Mouse (Mus musculus) liver, postnatal 0 days (tissue): ENCODE measurements around the gene Antxr2. TPM values are rescaled to one million over a fixed set of nuclear protein-coding genes. Genes with fewer than 3 reads are reported as not detected.

ENCODE experiments used
- ATAC-seq: fragments of 200-750 bp; cut with Nextera tagmentation; 2 replicates; pipeline ENCODE4 v1.8.0; 2017; ENCODE audit warnings: mild to moderate bottlenecking, moderate library complexity
- DNase-seq: peaks from one replicate; pipeline ENCODE4 v3.0.0-alpha.2; 2016
- H3K27ac ChIP-seq: fragments of 300-500 bp; sonication (generic); 2 replicates; pipeline ENCODE4 v1.5.1; 2014; ENCODE audit warnings: antibody characterized with exemption, moderate library complexity, mild to moderate bottlenecking, low read depth
- H3K27me3 ChIP-seq: fragments of 300-500 bp; sonication (generic); 2 replicates; pipeline ENCODE4 v1.6.1; 2014; ENCODE audit warnings: low read length, control low read depth, mixed read lengths; ENCODE audit not compliant: insufficient read depth
- H3K36me3 ChIP-seq: fragments of 300-500 bp; sonication (generic); replicated peaks from 2 replicates; pipeline ENCODE4 v1.6.1; 2014; ENCODE audit warnings: mild to moderate bottlenecking, control low read depth, low read length, moderate library complexity, mixed read lengths; ENCODE audit not compliant: insufficient read depth
- H3K4me1 ChIP-seq: fragments of 300-500 bp; sonication (generic); 2 replicates; pipeline ENCODE4 v1.6.1; 2014; ENCODE audit warnings: antibody characterized with exemption, mild to moderate bottlenecking, control low read depth; ENCODE audit not compliant: insufficient read depth
- H3K4me2 ChIP-seq: fragments of 300-500 bp; sonication (generic); 2 replicates; pipeline ENCODE4 v1.6.1; 2014; ENCODE audit warnings: low read depth, mild to moderate bottlenecking, low read length, moderate library complexity, mixed read lengths
- H3K4me3 ChIP-seq: fragments of 300-500 bp; sonication (generic); 2 replicates; pipeline ENCODE4 v1.5.1; 2014; ENCODE audit warnings: low read depth, low read length
- H3K9ac ChIP-seq: fragments of 300-500 bp; sonication (generic); replicated peaks from 2 replicates; pipeline ENCODE4 v1.6.1; 2014; ENCODE audit warnings: mild to moderate bottlenecking, moderate library complexity
- H3K9me3 ChIP-seq: fragments of 300-500 bp; sonication (generic); 2 replicates; pipeline ENCODE4 v1.6.1; 2016; ENCODE audit warnings: mild to moderate bottlenecking, control low read depth, low read length, mixed read lengths
- CTCF ChIP-seq: sonication (generic); IDR thresholded peaks from 2 replicates; pipeline ENCODE4 v1.5.1; 2016; ENCODE audit warnings: antibody characterized with exemption, low read depth
- EP300 ChIP-seq: IDR thresholded peaks from 2 replicates; pipeline ENCODE4 v1.6.1; 2016; ENCODE audit warnings: antibody characterized with exemption, low read depth, mild to moderate bottlenecking
- WGBS: fragments of 180-500 bp; shearing (Covaris S2); extraction: QIAGEN DNeasy Blood & Tissue Kit; methylation state at CpG from one replicate; pipeline ENCODE4 v1.1.7; 2014; ENCODE audit not compliant: insufficient replicate concordance; 5-methylcytosine and 5-hydroxymethylcytosine counted together
- polyA plus RNA-seq: library from polyadenylated mRNA; unstranded; fragments of >200 nt; fragmentation: Nextera tagmentation; extraction: Ambion mirVana; gene quantifications from 2 replicates; pipeline ENCODE4 v1.2.1, GENCODE M21; 2015

Gene Antxr2
- polyA plus RNA-seq, 1 experiment from 2014 or later = 5.8 TPM

- H3K4me3 ChIP-seq = no peak overlapping the region
- no peaks in the 10 kb centered on the region for H3K27me3 ChIP-seq
- no peak overlapping the region; the same call in 1 of the 2 replicates for H3K27ac ChIP-seq
- TF ChIP-seq EP300 = no peak
- no peak for TF ChIP-seq CTCF
- DNase-seq (no peak), ATAC-seq (peak; percentile 45)
- 0 out of 2 replicates have a peak, but pooled peaks cover 4% of the 10 kb centered on the region for H3K4me1 ChIP-seq
- no peak overlapping the region for H3K4me2 ChIP-seq
- H3K36me3 ChIP-seq = 0 out of 2 replicates have a peak, but pooled peaks cover 7% of the 10 kb centered on the region
- WGBS = 55% methylated on average over 7 of the region's 7 CpGs
- no peaks in the 10 kb centered on the region for H3K9me3 ChIP-seq
- no peak overlapping the region for H3K9ac ChIP-seq
Measured at GRCm38 (mm10) chr5:97961786-97962185, 69.1 kb downstream of the Antxr2 start.

- no peak for DNase-seq
- no peak overlapping the region for H3K27ac ChIP-seq
- H3K4me1 ChIP-seq = 0 out of 2 replicates have a peak, but pooled peaks cover 4% of the 10 kb centered on the region
- no peak for TF ChIP-seq CTCF
- TF ChIP-seq EP300 = no peak
- no peak overlapping the region for H3K9ac ChIP-seq
- no peak for ATAC-seq
- H3K36me3 ChIP-seq = peaks cover 9% of the 10 kb centered on the region; the same call in 1 of the 2 replicates
- 41% methylated on average over 2 of the region's 2 CpGs for WGBS
- H3K4me2 ChIP-seq = no peak overlapping the region
- no peaks in the 10 kb centered on the region for H3K9me3 ChIP-seq
- no peaks in the 10 kb centered on the region for H3K27me3 ChIP-seq
- no peak overlapping the region for H3K4me3 ChIP-seq
Measured at GRCm38 (mm10) chr5:97959651-97960050, 71.2 kb downstream of the Antxr2 start.

- 61% methylated on average over 3 of the region's 3 CpGs for WGBS
Measured at GRCm38 (mm10) chr5:97959010-97959409, 71.8 kb downstream of the Antxr2 start.

GRCm38 (mm10) chr5:97957501-97957900 lies 73.3 kb downstream of the Antxr2 start:
- ATAC-seq (no peak), DNase-seq (no peak)
- H3K36me3 ChIP-seq = peaks cover 7% of the 10 kb centered on the region; the same call in 1 of the 2 replicates
- no peak overlapping the region for H3K4me2 ChIP-seq
- H3K9me3 ChIP-seq = no peaks in the 10 kb centered on the region
- H3K4me3 ChIP-seq = no peak overlapping the region
- no peak overlapping the region for H3K27ac ChIP-seq
- H3K4me1 ChIP-seq = 0 out of 2 replicates have a peak, but pooled peaks cover 4% of the 10 kb centered on the region
- TF ChIP-seq CTCF = no peak
- no peak for TF ChIP-seq EP300
- H3K9ac ChIP-seq = no peak overlapping the region
- WGBS = 70% methylated on average over 5 of the region's 5 CpGs
- no peaks in the 10 kb centered on the region for H3K27me3 ChIP-seq

More at GRCm38 (mm10) chr5:97959010-97959409, 71.8 kb downstream of the Antxr2 start:
- Histone ChIP-seq H3K9ac (no peak overlapping the region), H3K4me3 (no peak overlapping the region), H3K4me1 (0 out of 2 replicates have a peak, but pooled peaks cover 4% of the 10 kb centered on the region), H3K36me3 (peaks cover 9% of the 10 kb centered on the region; the same call in 1 of the 2 replicates), H3K27ac (no peak overlapping the region), H3K9me3 (no peaks in the 10 kb centered on the region), H3K4me2 (no peak overlapping the region), H3K27me3 (no peaks in the 10 kb centered on the region)
- DNase-seq (no peak), ATAC-seq (no peak)
- TF ChIP-seq CTCF = no peak
- no peak for TF ChIP-seq EP300

GRCm38 (mm10) chr5:97954193-97954772 lies 76.6 kb downstream of the Antxr2 start:
- Histone ChIP-seq H3K27me3 (no peaks in the 10 kb centered on the region), H3K4me1 (no peaks in the 10 kb centered on the region), H3K27ac (no peak overlapping the region), H3K9ac (no peak overlapping the region), H3K4me2 (no peak overlapping the region), H3K4me3 (no peak overlapping the region), H3K9me3 (no peaks in the 10 kb centered on the region), H3K36me3 (peaks cover 3% of the 10 kb centered on the region; the same call in 1 of the 2 replicates)
- no peak for TF ChIP-seq CTCF
- TF ChIP-seq EP300 = no peak
- 88% methylated on average over 5 of the region's 5 CpGs for WGBS
- ATAC-seq (no peak), DNase-seq (no peak)

- no peak overlapping the region for H3K4me3 ChIP-seq
- TF ChIP-seq CTCF (no peak), EP300 (no peak)
- no peak for ATAC-seq
- WGBS = 80% methylated on average over 11 of the region's 11 CpGs
- peaks cover 3% of the 10 kb centered on the region; the same call in 1 of the 2 replicates for H3K36me3 ChIP-seq
- H3K9ac ChIP-seq = no peak overlapping the region
- H3K4me2 ChIP-seq = no peak overlapping the region
- H3K27ac ChIP-seq = no peak overlapping the region
- DNase-seq = no peak
- H3K27me3 ChIP-seq = no peaks in the 10 kb centered on the region
- H3K9me3 ChIP-seq = no peaks in the 10 kb centered on the region
- no peaks in the 10 kb centered on the region for H3K4me1 ChIP-seq
Measured at GRCm38 (mm10) chr5:97953241-97953920, 77.5 kb downstream of the Antxr2 start.
